Mouse (Mus musculus) lung, embryonic 14.5 days (tissue): Measurements from ENCODE around the gene Dcaf7. TPM values are rescaled to one million over a fixed set of nuclear protein-coding genes. Genes with fewer than 3 reads are reported as not detected.
A peak's percentile ranks its signal among the peaks of the same experiment; 100 is the strongest.

Experiments used
- ATAC-seq: fragments of 200-750 bp; cut with Nextera tagmentation; 2 replicates; pipeline ENCODE4 v1.8.0; 2017; ENCODE audit warnings: mild to moderate bottlenecking, moderate TSS enrichment, moderate library complexity; ENCODE audit not compliant: insufficient read depth
- DNase-seq: peaks from one replicate; pipeline ENCODE4 v3.0.0-alpha.2; 2015
- H3K27ac ChIP-seq: fragments of 300-500 bp; sonication (generic); 2 replicates; pipeline ENCODE4 v1.5.1; 2014; ENCODE audit warnings: low read depth, mild to moderate bottlenecking, moderate library complexity
- H3K27me3 ChIP-seq: fragments of 300-500 bp; sonication (generic); 2 replicates; pipeline ENCODE4 v1.6.1; 2014; ENCODE audit warnings: low read length, control low read depth; ENCODE audit not compliant: insufficient read depth
- H3K36me3 ChIP-seq: fragments of 300-500 bp; sonication (generic); 2 replicates; pipeline ENCODE4 v1.6.1; 2014; ENCODE audit warnings: control low read depth; ENCODE audit not compliant: insufficient read depth
- H3K4me1 ChIP-seq: fragments of 300-500 bp; sonication (generic); 2 replicates; pipeline ENCODE4 v1.6.1; 2014; ENCODE audit warnings: antibody characterized with exemption, control low read depth; ENCODE audit not compliant: insufficient read depth
- H3K4me2 ChIP-seq: fragments of 300-500 bp; sonication (generic); 2 replicates; pipeline ENCODE4 v1.6.1; 2014; ENCODE audit warnings: mild to moderate bottlenecking
- H3K4me3 ChIP-seq: fragments of 300-500 bp; sonication (generic); 2 replicates; pipeline ENCODE4 v1.5.1; 2014; ENCODE audit warnings: low read depth, low read length
- H3K9ac ChIP-seq: fragments of 300-500 bp; sonication (generic); 2 replicates; pipeline ENCODE4 v1.6.1; 2014
- H3K9me3 ChIP-seq: fragments of 300-500 bp; sonication (generic); 2 replicates; pipeline ENCODE4 v1.6.1; 2016; ENCODE audit warnings: low read depth, low read length, control low read depth
- CTCF ChIP-seq: IDR thresholded peaks from 2 replicates; pipeline ENCODE4 v1.5.1; 2016; ENCODE audit warnings: antibody characterized with exemption, low read depth
- WGBS: fragments of 180-500 bp; shearing (Covaris S2); extraction: QIAGEN DNeasy Blood & Tissue Kit; methylation state at CpG from one replicate; pipeline ENCODE4 v1.1.7; 2014; 5-methylcytosine and 5-hydroxymethylcytosine counted together
- polyA plus RNA-seq: library from polyadenylated mRNA; unstranded; fragments of >200 nt; fragmentation: Nextera tagmentation; extraction: Ambion mirVana; gene quantifications from 2 replicates; pipeline ENCODE4 v1.2.1, GENCODE M21; 2014

Gene Dcaf7
- polyA plus RNA-seq: 72.5 and 83.8 TPM in 2 replicates

DNA sequence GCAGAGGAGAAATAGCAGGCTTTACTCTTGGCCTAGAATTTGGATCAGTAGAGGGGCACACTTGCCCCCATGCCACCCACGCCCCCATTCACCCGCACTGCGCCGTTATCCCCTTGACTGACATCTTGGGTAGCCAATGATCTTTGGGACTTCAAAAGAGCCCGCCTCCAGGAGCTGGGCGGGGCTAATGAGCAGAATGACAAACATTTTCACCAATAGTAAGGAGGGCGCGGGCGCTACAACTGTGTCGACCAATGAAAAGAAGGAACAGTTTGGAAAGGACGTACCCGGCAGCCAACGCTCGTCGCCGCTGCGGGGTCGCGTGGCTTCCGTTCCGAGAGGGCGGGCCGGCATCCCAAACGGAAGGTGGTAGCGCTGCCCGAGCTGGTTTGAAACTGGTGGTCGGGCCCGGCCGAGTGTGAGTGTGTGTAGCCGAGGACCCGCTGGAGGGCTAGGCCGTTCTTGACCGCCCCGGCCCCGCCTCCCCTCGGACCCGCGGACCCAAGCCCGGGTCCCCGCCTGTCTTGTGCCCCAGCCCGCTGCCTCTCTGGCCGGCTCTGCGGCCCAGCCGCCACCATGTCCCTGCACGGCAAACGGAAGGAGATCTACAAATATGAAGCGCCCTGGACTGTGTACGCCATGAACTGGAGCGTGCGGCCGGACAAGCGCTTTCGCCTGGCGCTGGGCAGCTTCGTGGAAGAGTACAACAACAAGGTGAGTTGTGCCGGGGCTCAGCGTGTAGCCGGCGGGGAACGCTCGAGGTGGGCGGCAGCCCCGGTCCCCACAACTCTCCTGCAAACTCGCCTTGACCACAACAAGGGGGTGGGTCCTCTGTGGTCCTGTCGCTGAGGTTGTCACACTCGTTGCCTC lies at the start of gene Dcaf7:
Gene Dcaf7, plus strand, starts transcription at position 325 of the 870 bp plus-strand sequence.
- Histone ChIP-seq H3K4me2 (peak within 1 kb of the TSS; percentile 93), H3K36me3 (0 out of 2 replicates have a peak, but pooled peaks cover 4% of the 10 kb centered on the region), H3K9me3 (no peaks in the 10 kb centered on the region), H3K4me3 (peak within 1 kb of the TSS; percentile 98), H3K27me3 (no peaks in the 10 kb centered on the region), H3K4me1 (peaks cover 7% of the 10 kb centered on the region; the same call in 1 of the 2 replicates), H3K9ac (peak within 1 kb of the TSS; percentile 91), H3K27ac (peak within 1 kb of the TSS; percentile 87)
- TF ChIP-seq CTCF: no peak
- WGBS: under 1% methylated on average over 66 of the region's 66 CpGs
- DNase-seq (peak; percentile 98), ATAC-seq (peak; percentile 99)

- no peaks in the 10 kb centered on the region for H3K27me3 ChIP-seq
- no peak overlapping the region for H3K27ac ChIP-seq
- no peak for DNase-seq
- H3K4me3 ChIP-seq: no peak overlapping the region
- WGBS: 49% methylated on average over 6 of the region's 6 CpGs
- no peaks in the 10 kb centered on the region for H3K36me3 ChIP-seq
- H3K4me2 ChIP-seq: no peak overlapping the region
- H3K4me1 ChIP-seq: no peaks in the 10 kb centered on the region
- no peak for ATAC-seq
- no peak for TF ChIP-seq CTCF
- H3K9ac ChIP-seq: no peak overlapping the region
- no peaks in the 10 kb centered on the region for H3K9me3 ChIP-seq
These were observed 49.2 kb upstream of the Dcaf7 start for GRCm38 (mm10) chr11:105987446-105987845.

DNA sequence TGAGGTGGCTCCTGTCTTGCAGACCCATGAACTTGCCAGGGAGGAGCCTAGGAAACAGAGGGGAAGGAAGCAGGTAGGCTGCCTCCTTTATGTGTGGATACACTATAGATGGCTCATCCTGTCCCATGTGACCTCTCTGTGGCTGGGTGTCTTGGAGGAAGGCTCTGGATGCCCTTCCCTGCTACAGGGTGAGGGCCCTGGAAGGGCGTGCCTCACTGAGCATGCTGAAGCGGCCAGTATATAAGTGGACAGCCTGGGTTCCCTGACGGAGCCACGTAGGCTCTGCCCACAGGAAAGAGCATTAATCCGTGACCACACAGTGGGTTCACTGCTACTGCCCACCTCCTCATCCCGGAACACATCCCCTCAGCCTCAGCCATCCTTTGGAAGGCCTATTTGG lies 47.2 kb upstream of the Dcaf7 start:
- ATAC-seq: no peak
- DNase-seq: no peak
- Histone ChIP-seq H3K36me3 (no peaks in the 10 kb centered on the region), H3K4me2 (no peak overlapping the region), H3K27me3 (no peaks in the 10 kb centered on the region), H3K9me3 (no peaks in the 10 kb centered on the region), H3K27ac (no peak overlapping the region), H3K9ac (no peak overlapping the region), H3K4me3 (no peak overlapping the region), H3K4me1 (no peaks in the 10 kb centered on the region)
- no peak for TF ChIP-seq CTCF
- 66% methylated on average over 6 of the region's 6 CpGs for WGBS

GRCm38 (mm10) chr11:105990231-105990630 lies 46.4 kb upstream of the Dcaf7 start:
- no peaks in the 10 kb centered on the region for H3K27me3 ChIP-seq
- ATAC-seq (no peak), DNase-seq (peak; percentile 24)
- H3K9ac ChIP-seq: no peak overlapping the region
- no peaks in the 10 kb centered on the region for H3K36me3 ChIP-seq
- H3K27ac ChIP-seq: no peak overlapping the region
- no peak overlapping the region for H3K4me3 ChIP-seq
- TF ChIP-seq CTCF: no peak
- H3K4me2 ChIP-seq: no peak overlapping the region
- 44% methylated on average over 2 of the region's 2 CpGs for WGBS
- no peaks in the 10 kb centered on the region for H3K4me1 ChIP-seq
- H3K9me3 ChIP-seq: no peaks in the 10 kb centered on the region

DNA sequence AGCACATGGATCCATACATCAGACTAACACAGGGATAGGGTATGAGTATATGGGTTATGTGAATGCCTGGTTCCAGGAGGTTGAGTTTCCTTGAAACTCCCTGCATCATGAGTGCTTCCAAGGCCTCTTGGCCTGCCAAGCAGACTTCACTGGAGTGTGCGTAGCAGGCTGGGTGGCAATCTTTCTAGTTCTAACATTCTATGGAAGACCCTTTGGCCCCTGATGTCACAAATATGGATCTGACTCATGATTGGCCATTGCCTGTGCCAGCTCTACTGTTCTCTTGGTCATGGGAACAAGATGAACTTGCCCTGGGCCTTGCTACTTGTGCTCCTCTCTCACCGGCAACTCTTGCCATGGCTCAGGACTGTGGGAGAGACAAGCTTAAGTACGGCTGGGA lies 42.3 kb upstream of the Dcaf7 start, which contains the start of gene Ace3:
Gene Ace3, plus strand, starts transcription at position 301 of the 400 bp plus-strand sequence.
- DNase-seq: no peak

GRCm38 (mm10) chr11:106000062-106000461 lies 36.6 kb upstream of the Dcaf7 start:
- no peak for TF ChIP-seq CTCF
- H3K9me3 ChIP-seq: no peaks in the 10 kb centered on the region
- H3K4me2 ChIP-seq: no peak overlapping the region
- H3K4me3 ChIP-seq: no peak overlapping the region
- H3K36me3 ChIP-seq: no peaks in the 10 kb centered on the region
- no peaks in the 10 kb centered on the region for H3K4me1 ChIP-seq
- no peak for ATAC-seq
- 93% methylated on average over 6 of the region's 6 CpGs for WGBS
- no peaks in the 10 kb centered on the region for H3K27me3 ChIP-seq
- no peak overlapping the region for H3K9ac ChIP-seq
- DNase-seq: no peak
- no peak overlapping the region for H3K27ac ChIP-seq

More for the DNA sequence above, 42.3 kb upstream of the Dcaf7 start, which contains the start of gene Ace3:
- Histone ChIP-seq H3K4me3 (no peak within 1 kb of the TSS), H3K9me3 (no peaks in the 10 kb centered on the region), H3K27ac (no peak within 1 kb of the TSS), H3K27me3 (no peaks in the 10 kb centered on the region), H3K36me3 (no peaks in the 10 kb centered on the region), H3K4me1 (no peaks in the 10 kb centered on the region), H3K4me2 (no peak within 1 kb of the TSS), H3K9ac (no peak within 1 kb of the TSS)
- TF ChIP-seq CTCF: no peak
- WGBS: 95% methylated on average over 3 of the region's 3 CpGs
- ATAC-seq: no peak

DNA sequence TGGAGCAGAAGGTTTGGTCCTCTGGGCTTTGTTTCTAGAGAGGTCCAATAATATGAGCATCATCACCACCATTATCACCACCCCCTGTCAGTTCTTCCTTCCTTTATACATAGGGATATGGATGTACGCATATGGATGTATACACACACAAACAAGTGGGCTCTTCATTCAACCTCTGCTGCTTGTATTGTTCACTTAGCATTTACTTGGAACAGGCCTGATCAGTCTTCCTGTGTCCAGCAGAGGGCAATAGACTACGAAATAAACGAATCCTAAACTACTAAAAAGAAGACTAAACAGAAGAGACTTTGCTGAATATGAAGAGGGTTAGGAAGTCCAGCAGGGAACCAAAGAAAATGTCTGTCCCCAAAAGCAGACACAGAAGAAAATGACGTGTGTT lies 35.0 kb upstream of the Dcaf7 start:
- peak; percentile 61 for TF ChIP-seq CTCF
- DNase-seq (peak; percentile 73), ATAC-seq (no peak)
- Histone ChIP-seq H3K9me3 (no peaks in the 10 kb centered on the region), H3K4me2 (no peak overlapping the region), H3K4me1 (no peaks in the 10 kb centered on the region), H3K27ac (no peak overlapping the region), H3K36me3 (no peaks in the 10 kb centered on the region), H3K4me3 (no peak overlapping the region), H3K9ac (no peak overlapping the region), H3K27me3 (no peaks in the 10 kb centered on the region)
- 39% methylated on average over 4 of the region's 4 CpGs for WGBS
